Mouse (Mus musculus) liver, embryonic 14.5 days (tissue): ENCODE results near the gene Try5. TPM values are rescaled to one million over a fixed set of nuclear protein-coding genes. Genes with fewer than 3 reads are reported as not detected.
"Not testable (repeated sequence)": the region's sequence is repeated elsewhere in the genome, so short reads cannot be mapped to it uniquely, and the experiment has no call there.

Experiments used
- ATAC-seq: fragments of 200-750 bp; cut with Nextera tagmentation; 2 replicates; pipeline ENCODE4 v1.8.0; 2017; ENCODE audit warnings: moderate number of reproducible peaks, mild to moderate bottlenecking, moderate library complexity; ENCODE audit not compliant: insufficient read depth
- DNase-seq, 3 experiments: peaks; one replicate each; pipeline ENCODE4 v3.0.0-alpha.2; 2012 to 2013; ENCODE audit warnings: low read depth in 3 of 3, low spot score in 3 of 3
- H3K27ac ChIP-seq: fragments of 300-500 bp; sonication (generic); 2 replicates; pipeline ENCODE4 v1.5.1; 2014; ENCODE audit warnings: moderate library complexity, mild to moderate bottlenecking, control low read depth, inconsistent platforms
- H3K27me3 ChIP-seq: fragments of 300-500 bp; sonication (generic); 2 replicates; pipeline ENCODE4 v1.6.1; 2014; ENCODE audit warnings: mild to moderate bottlenecking, low read length, moderate library complexity; ENCODE audit not compliant: control insufficient read depth, insufficient read depth
- H3K36me3 ChIP-seq: fragments of 300-500 bp; sonication (generic); replicated peaks from 2 replicates; pipeline ENCODE4 v1.6.1; 2014; ENCODE audit warnings: low read depth; ENCODE audit not compliant: control insufficient read depth, insufficient read depth
- H3K4me1 ChIP-seq, 2 experiments: fragments of 200-500 bp in 1 of 2; fragments of 300-500 bp in 1 of 2; sonication (generic) in 1 of 2; replicated peaks; 2 replicates each; pipeline ENCODE4 v1.6.1; 2012 to 2014; ENCODE audit warnings: antibody characterized with exemption in 1 of 2, inconsistent platforms in 1 of 2, low read length in 1 of 2; ENCODE audit not compliant: control insufficient read depth in 2 of 2, insufficient read depth in 2 of 2
- H3K4me2 ChIP-seq: fragments of 300-500 bp; sonication (generic); 2 replicates; pipeline ENCODE4 v1.6.1; 2014; ENCODE audit warnings: low read depth, mild to moderate bottlenecking, control low read depth, moderate library complexity
- H3K4me3 ChIP-seq, 2 experiments: fragments of 200-500 bp in 1 of 2; fragments of 300-500 bp in 1 of 2; sonication (generic) in 1 of 2; 2 replicates each; pipeline ENCODE4 v1.5.1; 2012 to 2014; ENCODE audit warnings: low read depth in 2 of 2, low read length in 2 of 2, mild to moderate bottlenecking in 2 of 2, control low read depth in 1 of 2, inconsistent platforms in 1 of 2, moderate library complexity in 1 of 2; ENCODE audit not compliant: insufficient read depth in 1 of 2
- H3K9ac ChIP-seq: fragments of 300-500 bp; sonication (generic); replicated peaks from 2 replicates; pipeline ENCODE4 v1.6.1; 2014; ENCODE audit warnings: mild to moderate bottlenecking, control low read depth, moderate library complexity
- H3K9me3 ChIP-seq: fragments of 300-500 bp; sonication (generic); 2 replicates; pipeline ENCODE4 v1.6.1; 2016; ENCODE audit warnings: low read length, mixed read lengths; ENCODE audit not compliant: control insufficient read depth
- CTCF ChIP-seq: IDR thresholded peaks from 2 replicates; pipeline ENCODE4 v1.5.1; 2016; ENCODE audit warnings: antibody characterized with exemption, low read depth, control low read depth
- EP300 ChIP-seq: IDR thresholded peaks from 2 replicates; pipeline ENCODE4 v1.6.1; 2016; ENCODE audit warnings: antibody characterized with exemption, low read depth
- WGBS: fragments of 180-500 bp; shearing (Covaris S2); extraction: QIAGEN DNeasy Blood & Tissue Kit; methylation state at CpG from one replicate; pipeline ENCODE4 v1.1.7; 2014; ENCODE audit not compliant: insufficient replicate concordance; 5-methylcytosine and 5-hydroxymethylcytosine counted together
- polyA plus RNA-seq, 2 experiments: library from polyadenylated mRNA; depleted of rRNA in 1 of 2; stranded (reverse) in 1 of 2; unstranded in 1 of 2; fragments of >200 nt; fragmentation: Nextera tagmentation in 1 of 2; extraction: Ambion mirVana in 1 of 2; gene quantifications; 2 replicates each; pipeline versions ENCODE4 v1.2.1 to v1.2.3; 2012 to 2014

The Try5 gene
- polyA plus RNA-seq (2012; rRNA removed) (not detected in 2 replicates), polyA plus RNA-seq (2014; fragmentation: Nextera tagmentation; extraction: Ambion mirVana) (not detected in 2 replicates)

DNA sequence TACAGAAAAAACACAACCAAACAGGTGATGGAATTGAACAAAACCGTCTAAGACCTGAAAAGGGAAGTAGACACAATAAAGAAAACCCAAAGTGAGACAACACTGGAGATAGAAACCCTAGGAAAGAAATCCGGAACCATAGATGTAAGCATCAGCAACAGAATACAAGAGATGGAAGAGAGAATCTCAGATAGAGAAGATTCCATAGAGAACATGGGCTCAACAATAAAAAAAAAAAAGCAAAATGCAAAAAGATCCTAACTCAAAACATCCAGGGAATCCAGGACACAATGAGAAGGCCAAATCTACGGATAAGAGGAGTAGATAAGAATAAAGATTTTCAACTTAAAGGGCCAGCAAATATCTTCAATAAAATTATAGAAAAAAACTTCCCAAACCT, at the start of gene Try5:
Try5 (minus strand) TSS at position 101 of the 400 bp plus-strand sequence.
- not testable (repeated sequence) for H3K9me3 ChIP-seq, H3K27me3 ChIP-seq, H3K27ac ChIP-seq, H3K9ac ChIP-seq, ATAC-seq, H3K4me2 ChIP-seq, H3K4me1 ChIP-seq, H3K4me3 ChIP-seq, DNase-seq, H3K36me3 ChIP-seq
- 45% methylated on average over 3 of the region's 3 CpGs for WGBS

- Histone ChIP-seq H3K9me3 (no peaks in the 10 kb centered on the region), H3K27ac (no peak within 1 kb of the TSS), H3K4me2 (no peak within 1 kb of the TSS), H3K4me1 (no peaks in the 10 kb centered on the region), H3K36me3 (no peaks in the 10 kb centered on the region), H3K27me3 (no peaks in the 10 kb centered on the region), H3K9ac (no peak within 1 kb of the TSS), H3K4me3 (no peak within 1 kb of the TSS)
- TF ChIP-seq CTCF (no peak), EP300 (no peak)
- DNase-seq = no peak
- no peak for ATAC-seq
- 55% methylated on average over 2 of the region's 2 CpGs for WGBS
Observed at GRCm38 (mm10) chr6:41353932-41354331, 37.3 kb upstream of the Try5 start, which contains the start of gene Try10. Try10 (plus strand) TSS chr6:41354105.

DNA sequence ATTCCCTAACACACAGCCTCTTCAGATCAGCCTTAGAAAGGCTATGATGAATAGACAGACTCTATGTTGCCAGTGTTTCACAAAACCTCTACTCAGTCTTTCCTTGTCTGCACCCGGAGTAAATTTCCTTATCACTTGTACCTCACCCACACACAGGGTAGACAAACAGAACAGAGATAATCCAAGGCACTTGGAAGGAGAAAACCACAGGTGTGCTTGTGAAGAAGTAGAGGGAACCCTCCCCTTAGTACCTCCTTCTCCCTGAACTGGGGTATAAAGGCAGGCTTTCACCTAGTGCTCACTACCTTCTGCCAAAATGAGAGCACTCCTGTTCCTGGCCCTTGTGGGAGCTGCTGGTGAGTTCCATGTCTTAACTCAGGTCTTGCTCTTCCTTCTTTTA, 14.7 kb downstream of the Try5 start, which contains the start of gene Try4:
Try4 (plus strand) TSS at position 301 of the 400 bp plus-strand sequence.
- no peaks in the 10 kb centered on the region for H3K36me3 ChIP-seq
- H3K9me3 ChIP-seq = no peaks in the 10 kb centered on the region
- H3K9ac ChIP-seq = no peak within 1 kb of the TSS
- H3K4me2 ChIP-seq = no peak within 1 kb of the TSS
- TF ChIP-seq CTCF = no peak
- no peak for TF ChIP-seq EP300
- DNase-seq (no peak), ATAC-seq (no peak)
- 16% methylated on average over 1 of the region's 1 CpGs for WGBS
- H3K27ac ChIP-seq = no peak within 1 kb of the TSS
- no peaks in the 10 kb centered on the region for H3K4me1 ChIP-seq
- H3K27me3 ChIP-seq = no peaks in the 10 kb centered on the region
- H3K4me3 ChIP-seq = no peak within 1 kb of the TSS

- Histone ChIP-seq H3K4me1 (no peaks in the 10 kb centered on the region), H3K4me3 (no peak overlapping the region), H3K4me2 (no peak overlapping the region), H3K27ac (no peak overlapping the region), H3K36me3 (no peaks in the 10 kb centered on the region), H3K9ac (no peak overlapping the region), H3K27me3 (no peaks in the 10 kb centered on the region), H3K9me3 (no peaks in the 10 kb centered on the region)
- WGBS = 25% methylated on average over 1 of the region's 1 CpGs
- ATAC-seq (no peak), DNase-seq (no peak)
- TF ChIP-seq EP300 = no peak
- no peak for TF ChIP-seq CTCF
Observed at GRCm38 (mm10) chr6:41298255-41298654, 18.4 kb downstream of the Try5 start.

GRCm38 (mm10) chr6:41266140-41266539, 50.5 kb downstream of the Try5 start:
- Histone ChIP-seq H3K4me1 (no peaks in the 10 kb centered on the region), H3K27ac (no peak overlapping the region), H3K9me3 (no peaks in the 10 kb centered on the region), H3K4me3 (no peak overlapping the region), H3K4me2 (no peak overlapping the region), H3K9ac (no peak overlapping the region), H3K27me3 (no peaks in the 10 kb centered on the region), H3K36me3 (no peaks in the 10 kb centered on the region)
- no peak for ATAC-seq
- TF ChIP-seq CTCF (no peak), EP300 (no peak)
- 71% methylated on average over 6 of the region's 6 CpGs for WGBS
- DNase-seq = no peak
